Mouse (Mus musculus) left cerebral cortex, adult 18-20 months (tissue): ENCODE data around the gene Wnt7b. TPM values are rescaled to one million over a fixed set of nuclear protein-coding genes. Genes with fewer than 3 reads are reported as not detected.
A peak's percentile ranks its signal among the peaks of the same experiment; 100 is the strongest.

Experiments
- DNase-seq, 2 experiments: peaks; one replicate each; pipeline ENCODE4 v3.0.0; 2021 to 2022; ENCODE audit warnings: low spot score in 2 of 2, mixed read lengths in 1 of 2
- total RNA-seq, 2 experiments: library from RNA; stranded (reverse); gene quantifications; 2 replicates each; pipeline ENCODE4 v1.2.3; 2021

The Wnt7b gene
- total RNA-seq, 2 experiments from 2014 or later = 32.9 to 37.5 TPM

GRCm38 (mm10) chr15:85574086-85574485, 8.2 kb downstream of the Wnt7b start:
- no peak for DNase-seq

GRCm38 (mm10) chr15:85572619-85573254, 9.5 kb downstream of the Wnt7b start:
- DNase-seq = no peak

DNA sequence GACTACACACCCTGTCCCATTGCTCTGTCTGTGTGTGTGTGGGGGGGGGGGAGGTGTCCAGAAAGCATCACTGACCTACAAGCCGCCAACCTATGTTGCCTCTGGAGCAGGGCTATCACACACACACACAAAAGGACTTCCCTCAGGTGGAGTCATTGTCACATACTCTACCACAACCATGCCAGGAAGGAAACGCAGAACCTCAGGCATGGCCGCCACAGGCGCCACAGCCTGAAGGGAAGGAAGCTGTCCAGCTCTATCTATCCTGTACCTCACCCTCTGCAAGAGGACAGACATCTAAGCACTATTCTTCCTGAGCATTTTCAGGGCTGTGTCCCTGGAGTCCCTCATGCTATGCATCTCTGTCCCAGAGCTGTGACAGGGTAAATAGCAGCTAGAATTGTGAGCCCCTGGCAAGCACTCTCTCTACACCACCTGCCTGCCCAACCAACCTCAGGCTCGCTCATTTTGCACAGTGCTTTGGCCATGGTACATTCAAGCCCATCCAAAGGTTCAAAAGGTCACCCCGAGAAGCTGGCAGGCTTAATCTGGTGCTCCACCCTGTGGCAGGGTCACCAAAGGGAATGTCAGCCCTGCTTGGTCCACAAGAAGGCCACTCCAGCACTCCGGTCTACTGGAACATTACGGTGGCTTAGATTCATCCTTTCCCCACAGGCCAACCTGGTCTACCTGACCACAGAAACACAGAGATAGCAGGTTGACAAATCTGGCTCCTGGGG, 12.1 kb downstream of the Wnt7b start:
- DNase-seq = no peak

DNA sequence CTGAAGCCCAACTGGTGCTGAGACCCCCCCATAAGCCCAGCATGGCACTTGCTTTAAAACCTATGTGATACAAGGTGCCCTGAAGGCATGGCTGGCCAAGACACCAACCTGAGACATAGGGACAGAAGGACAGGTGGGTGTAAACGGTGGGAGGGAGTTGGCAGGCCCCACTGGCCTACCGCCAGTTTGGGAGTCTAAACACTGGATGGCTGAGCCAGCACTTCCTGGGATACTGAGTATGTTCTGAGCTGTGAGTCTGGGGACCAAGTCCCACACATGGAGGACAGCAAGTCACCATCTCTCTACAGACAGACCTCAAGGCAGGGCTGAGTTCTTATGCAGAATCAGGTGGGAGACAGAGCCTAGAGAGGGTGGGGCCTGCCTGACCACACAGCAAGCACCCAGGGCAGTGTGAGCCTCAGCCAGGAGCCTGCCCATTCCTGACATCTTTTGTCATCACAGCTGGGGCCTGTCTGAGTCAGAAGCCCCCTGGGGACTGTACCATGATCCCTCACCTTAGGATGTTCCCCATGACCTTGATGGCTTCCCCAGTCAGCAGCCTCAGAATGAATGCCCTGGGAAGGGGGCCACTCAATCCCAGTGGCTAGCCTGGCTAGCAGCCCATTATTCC, 13.0 kb downstream of the Wnt7b start:
- peak; percentile 24 to 36 for DNase-seq

DNA sequence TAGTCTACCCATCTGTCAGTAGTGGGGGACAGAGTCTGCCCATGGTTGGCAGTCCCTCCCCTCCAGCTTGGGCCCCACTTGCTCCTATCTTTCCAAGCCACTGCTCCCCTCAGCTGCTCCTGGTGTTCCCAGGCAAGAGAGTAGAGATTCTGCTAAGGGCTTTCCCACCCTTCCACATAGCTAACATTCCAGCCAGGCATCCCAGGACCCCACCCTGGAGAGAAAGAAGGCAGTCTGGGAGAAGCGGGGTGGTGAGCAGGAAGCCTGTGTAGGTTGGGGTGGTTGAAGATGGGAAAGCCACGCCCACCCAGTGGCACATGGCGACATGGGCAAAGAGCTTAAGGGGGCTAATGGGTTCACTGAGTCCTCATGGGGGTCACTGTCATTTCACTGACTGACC, 13.9 kb downstream of the Wnt7b start:
- no peak for DNase-seq

GRCm38 (mm10) chr15:85564966-85565365, 17.3 kb downstream of the Wnt7b start:
- no peak for DNase-seq

GRCm38 (mm10) chr15:85564034-85564769, 18.1 kb downstream of the Wnt7b start:
- DNase-seq = no peak

GRCm38 (mm10) chr15:85561953-85562352, 20.3 kb downstream of the Wnt7b start:
- no peak for DNase-seq

- no peak for DNase-seq
Measured at GRCm38 (mm10) chr15:85560830-85561229, 21.4 kb downstream of the Wnt7b start.

DNA sequence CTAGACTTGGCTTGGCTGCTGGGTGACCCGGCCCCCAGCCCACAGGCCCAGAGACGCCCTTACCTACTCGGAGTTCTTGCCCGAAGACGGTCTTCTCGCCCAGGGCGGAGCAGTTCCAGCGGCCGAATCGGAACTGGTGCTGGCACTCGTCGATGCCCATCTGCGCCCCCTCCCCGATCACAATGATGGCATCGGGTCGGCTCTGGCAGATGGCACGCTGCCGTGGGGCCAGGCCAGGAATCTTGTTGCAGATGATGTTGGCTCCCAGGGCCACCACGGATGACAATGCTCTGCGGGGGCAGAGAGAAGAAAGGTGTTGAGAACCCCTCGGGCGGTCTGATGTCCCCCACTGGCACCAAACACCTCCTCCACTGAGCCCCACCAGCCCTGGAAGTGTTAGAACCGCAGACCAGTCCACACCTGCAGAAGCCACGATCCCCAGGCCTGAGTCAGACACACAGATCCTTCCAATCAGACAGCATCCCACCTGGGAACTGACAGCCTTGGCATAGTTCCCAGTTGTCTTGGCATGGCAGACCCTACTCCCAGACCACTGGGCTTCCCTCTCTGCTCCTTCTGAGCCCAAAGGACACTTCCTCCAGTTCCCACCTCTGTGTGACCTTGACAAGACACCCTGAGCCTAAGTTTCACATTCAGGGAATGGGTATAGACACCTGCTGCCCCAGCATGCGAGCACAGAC, 23.3 kb downstream of the Wnt7b start:
- no peak for DNase-seq

DNA sequence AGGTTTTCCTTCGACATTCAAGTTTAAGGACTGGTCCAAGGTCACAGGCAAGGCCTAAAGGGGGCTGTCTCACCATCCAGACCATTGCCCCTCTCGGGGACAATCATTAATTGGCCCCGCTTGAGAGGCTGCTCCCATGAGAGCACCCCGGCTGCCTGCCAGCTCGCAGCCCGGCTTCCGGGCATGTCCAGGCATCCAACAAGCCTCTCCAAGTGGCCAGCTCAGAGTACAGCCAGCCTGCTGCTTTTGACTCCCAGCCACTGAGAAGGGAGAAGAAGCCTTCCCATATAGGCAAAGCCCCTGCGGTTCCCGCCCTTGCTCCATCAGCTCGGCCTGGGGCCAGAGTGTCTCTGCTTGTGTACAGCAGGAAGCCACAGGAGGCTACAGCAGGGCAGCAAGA, 26.5 kb downstream of the Wnt7b start:
- DNase-seq = no peak

- no peak for DNase-seq
Measured at GRCm38 (mm10) chr15:85553421-85553820, 28.9 kb downstream of the Wnt7b start.

GRCm38 (mm10) chr15:85546500-85546899, 35.8 kb downstream of the Wnt7b start:
- no peak for DNase-seq

DNA sequence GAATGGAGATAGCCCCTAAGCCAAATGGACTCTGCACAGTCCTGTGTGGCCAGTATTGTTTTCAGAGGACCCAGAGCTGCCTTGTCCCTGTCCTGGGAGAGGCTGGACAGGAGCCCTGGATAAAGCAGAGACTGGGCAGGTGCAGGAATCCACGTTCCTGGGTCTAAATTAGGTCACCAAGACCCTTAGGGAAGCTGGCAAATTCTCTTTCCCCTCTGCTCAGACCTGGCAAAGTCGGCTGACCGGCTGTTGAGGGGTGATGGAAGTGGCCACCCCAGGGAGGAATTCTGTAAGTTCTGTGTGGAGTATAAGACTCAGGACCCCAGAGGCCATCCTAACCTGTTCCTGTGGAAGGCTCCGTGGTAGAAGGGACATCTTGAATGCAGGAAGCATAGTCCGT, 36.9 kb downstream of the Wnt7b start:
- no peak for DNase-seq

- no peak for DNase-seq
Measured at GRCm38 (mm10) chr15:85538170-85538569, 44.1 kb downstream of the Wnt7b start.

- DNase-seq = no peak
Measured at GRCm38 (mm10) chr15:85537151-85537550, 45.1 kb downstream of the Wnt7b start.

DNA sequence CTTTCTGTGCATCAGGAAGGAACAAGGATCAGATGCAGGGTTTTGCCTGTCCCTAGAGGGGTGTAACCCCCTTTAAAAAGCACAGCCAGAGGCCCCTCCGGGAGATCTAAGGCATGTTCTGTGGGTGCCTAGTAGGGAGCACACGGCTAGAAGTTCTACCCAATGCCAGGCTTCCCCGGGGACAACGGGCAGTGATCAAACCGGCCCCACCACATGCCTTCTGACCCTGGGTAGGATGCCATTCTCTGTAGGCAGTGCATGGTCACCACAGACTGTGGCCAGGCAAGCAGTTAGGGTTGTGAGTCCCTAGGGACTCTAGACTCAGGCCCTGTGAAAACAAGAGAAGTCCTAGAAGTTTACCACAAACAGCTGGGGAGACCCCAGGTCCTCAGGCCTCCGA, 47.6 kb downstream of the Wnt7b start:
- DNase-seq = no peak

DNA sequence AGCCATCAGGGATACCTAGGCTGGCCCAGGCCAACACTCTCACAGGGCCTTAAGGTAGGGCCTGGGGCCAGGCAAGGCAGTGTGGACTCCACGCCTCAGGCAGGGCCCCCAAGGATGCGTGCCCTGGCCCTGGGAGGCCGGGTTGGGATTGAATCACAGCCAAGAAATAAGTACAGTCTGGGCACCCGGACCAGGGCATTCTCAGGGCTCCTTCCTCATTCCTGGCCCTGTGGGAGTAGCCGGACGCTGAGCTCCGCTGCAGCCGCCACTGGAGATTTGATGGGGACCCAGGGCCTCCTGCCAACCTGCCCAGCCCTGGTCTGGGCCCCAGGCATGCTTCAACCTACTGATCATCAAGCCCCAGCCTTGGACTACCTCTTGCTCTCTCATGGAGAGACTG, 48.1 kb downstream of the Wnt7b start:
- no peak for DNase-seq

DNA sequence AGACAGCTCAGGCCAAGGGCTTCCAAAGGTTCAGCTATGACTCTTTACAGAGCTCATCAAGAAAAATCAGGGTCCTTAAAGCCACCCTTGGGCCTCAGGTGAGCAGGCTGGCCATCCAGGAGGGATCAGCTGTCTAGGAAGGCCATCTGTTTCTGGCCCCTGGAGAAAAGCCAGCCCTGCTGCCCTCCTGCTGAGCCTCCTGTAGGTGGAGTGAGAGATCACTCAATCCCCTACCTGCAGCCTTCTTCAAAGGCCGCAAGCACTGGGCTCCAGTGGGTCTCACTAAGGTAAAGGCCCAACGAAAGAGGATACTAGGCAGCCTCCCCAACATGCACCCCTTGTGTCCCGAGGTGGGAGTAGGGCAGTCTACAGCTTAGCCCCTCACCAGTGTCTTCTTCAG, 50.2 kb downstream of the Wnt7b start:
- no peak for DNase-seq

- no peak for DNase-seq
Measured at GRCm38 (mm10) chr15:85529911-85530310, 52.4 kb downstream of the Wnt7b start.

- DNase-seq = no peak
Measured at GRCm38 (mm10) chr15:85524404-85524950, 57.8 kb downstream of the Wnt7b start.
